Mouse (Mus musculus) kidney, postnatal 0 days (tissue): ENCODE results near the gene Fbxw21. TPM values are rescaled to one million over a fixed set of nuclear protein-coding genes. Genes with fewer than 3 reads are reported as not detected.
"Not testable (repeated sequence)": the region's sequence is repeated elsewhere in the genome, so short reads cannot be mapped to it uniquely, and the experiment has no call there.

Source experiments
- ATAC-seq: fragments of 200-750 bp; cut with Nextera tagmentation; replicated peaks from 2 replicates; pipeline ENCODE4 v1.8.0; 2017; ENCODE audit warnings: low read depth, moderate number of reproducible peaks, moderate TSS enrichment, moderate library complexity; ENCODE audit not compliant: low FRiP score
- DNase-seq: peaks from one replicate; pipeline ENCODE4 v3.0.0-alpha.2; 2016; ENCODE audit warnings: low spot score
- H3K27ac ChIP-seq: fragments of 300-500 bp; sonication (generic); 2 replicates; pipeline ENCODE4 v1.5.1; 2014; ENCODE audit warnings: mild to moderate bottlenecking
- H3K27me3 ChIP-seq: fragments of 300-500 bp; sonication (generic); 2 replicates; pipeline ENCODE4 v1.6.1; 2014; ENCODE audit warnings: low read length, mixed read lengths; ENCODE audit not compliant: insufficient read depth
- H3K36me3 ChIP-seq: fragments of 300-500 bp; sonication (generic); 2 replicates; pipeline ENCODE4 v1.6.1; 2014; ENCODE audit warnings: low read length, mixed read lengths; ENCODE audit not compliant: insufficient read depth
- H3K4me1 ChIP-seq: fragments of 300-500 bp; sonication (generic); replicated peaks from 2 replicates; pipeline ENCODE4 v1.6.1; 2014; ENCODE audit warnings: antibody characterized with exemption, low read length, mixed read lengths; ENCODE audit not compliant: insufficient read depth
- H3K4me2 ChIP-seq: fragments of 300-500 bp; sonication (generic); 2 replicates; pipeline ENCODE4 v1.6.1; 2014; ENCODE audit warnings: mild to moderate bottlenecking, low read length, moderate library complexity, mixed read lengths
- H3K4me3 ChIP-seq: fragments of 300-500 bp; sonication (generic); replicated peaks from 2 replicates; pipeline ENCODE4 v1.5.1; 2014; ENCODE audit warnings: low read depth, low read length
- H3K9ac ChIP-seq: fragments of 300-500 bp; sonication (generic); 2 replicates; pipeline ENCODE4 v1.6.1; 2014; ENCODE audit warnings: low read depth, low read length
- H3K9me3 ChIP-seq: fragments of 300-500 bp; sonication (generic); replicated peaks from 2 replicates; pipeline ENCODE4 v1.6.1; 2016; ENCODE audit warnings: low read length, inconsistent platforms, mixed read lengths
- CTCF ChIP-seq: IDR thresholded peaks from 2 replicates; pipeline ENCODE4 v1.5.1; 2016; ENCODE audit warnings: antibody characterized with exemption, low read depth, mild to moderate bottlenecking, moderate library complexity
- WGBS: fragments of 180-500 bp; shearing (Covaris S2); extraction: QIAGEN DNeasy Blood & Tissue Kit; methylation state at CpG from one replicate; pipeline ENCODE4 v1.1.7; 2014; 5-methylcytosine and 5-hydroxymethylcytosine counted together
- polyA plus RNA-seq: library from polyadenylated mRNA; unstranded; fragments of >200 nt; fragmentation: Nextera tagmentation; extraction: Ambion mirVana; gene quantifications from 2 replicates; pipeline ENCODE4 v1.2.1, GENCODE M21; 2015

The Fbxw21 gene
- polyA plus RNA-seq, 1 experiment from 2014 or later, result not detected

- ATAC-seq (no peak), DNase-seq (no peak)
- Histone ChIP-seq H3K27me3 (no peaks in the 10 kb centered on the region), H3K9ac (no peak overlapping the region), H3K4me2 (no peak overlapping the region), H3K9me3 (no peaks in the 10 kb centered on the region), H3K4me1 (no peaks in the 10 kb centered on the region), H3K27ac (no peak overlapping the region), H3K4me3 (no peak overlapping the region), H3K36me3 (no peaks in the 10 kb centered on the region)
- TF ChIP-seq CTCF, result no peak
These were observed 5.5 kb upstream of the Fbxw21 start for GRCm38 (mm10) chr9:109167316-109167715.

GRCm38 (mm10) chr9:109140414-109140813 is 21.4 kb downstream of the Fbxw21 start:
- H3K4me2 ChIP-seq, DNase-seq, H3K4me1 ChIP-seq, ATAC-seq, H3K27ac ChIP-seq, H3K9ac ChIP-seq, H3K4me3 ChIP-seq, H3K9me3 ChIP-seq, H3K27me3 ChIP-seq, H3K36me3 ChIP-seq: not testable (repeated sequence)
- WGBS, result 63% methylated on average over 4 of the region's 4 CpGs
- TF ChIP-seq CTCF, result peak; percentile 43

DNA sequence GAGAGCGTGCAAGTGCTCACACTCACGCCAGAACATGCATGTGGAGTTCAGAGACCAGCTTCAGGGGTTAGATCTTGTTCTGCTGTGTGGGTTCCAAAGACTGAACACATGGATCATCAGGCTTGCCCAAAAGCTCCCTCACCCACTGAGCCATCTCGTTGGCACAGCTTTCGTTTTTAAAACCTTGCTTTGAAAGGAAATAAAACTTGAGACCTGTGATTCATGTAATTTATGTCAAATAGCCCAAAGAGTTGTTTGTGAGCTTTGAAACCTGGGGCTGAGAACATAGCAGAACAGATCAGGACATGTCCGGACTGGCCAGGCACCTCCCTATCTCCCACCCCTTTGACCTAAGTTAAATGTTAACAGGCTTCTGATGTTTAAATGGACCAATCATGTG is 31.8 kb downstream of the Fbxw21 start:
- TF ChIP-seq CTCF, result no peak
- DNase-seq (no peak), ATAC-seq (no peak)
- Histone ChIP-seq H3K4me3 (no peak overlapping the region), H3K4me1 (no peaks in the 10 kb centered on the region), H3K27me3 (no peaks in the 10 kb centered on the region), H3K9ac (no peak overlapping the region), H3K4me2 (no peak overlapping the region), H3K36me3 (no peaks in the 10 kb centered on the region), H3K9me3 (no peaks in the 10 kb centered on the region), H3K27ac (no peak overlapping the region)
- WGBS, result 55% methylated on average over 5 of the region's 5 CpGs

GRCm38 (mm10) chr9:109128211-109128610 is 33.6 kb downstream of the Fbxw21 start:
- H3K27ac ChIP-seq, result no peak overlapping the region
- whole genome bisulfite sequencing, result 55% methylated on average over 3 of the region's 3 CpGs
- TF ChIP-seq CTCF, result peak; percentile 68
- H3K4me1 ChIP-seq, result no peaks in the 10 kb centered on the region
- no peak overlapping the region for H3K9ac ChIP-seq
- H3K4me3 ChIP-seq, result no peak overlapping the region
- peak; percentile 41 for DNase-seq
- ATAC-seq, result no peak
- H3K27me3 ChIP-seq, result no peaks in the 10 kb centered on the region
- no peaks in the 10 kb centered on the region for H3K9me3 ChIP-seq
- no peaks in the 10 kb centered on the region for H3K36me3 ChIP-seq
- H3K4me2 ChIP-seq, result no peak overlapping the region

GRCm38 (mm10) chr9:109127076-109127475 is 34.8 kb downstream of the Fbxw21 start:
- 80% methylated on average over 4 of the region's 4 CpGs for WGBS
- H3K27me3 ChIP-seq, result no peaks in the 10 kb centered on the region

DNA sequence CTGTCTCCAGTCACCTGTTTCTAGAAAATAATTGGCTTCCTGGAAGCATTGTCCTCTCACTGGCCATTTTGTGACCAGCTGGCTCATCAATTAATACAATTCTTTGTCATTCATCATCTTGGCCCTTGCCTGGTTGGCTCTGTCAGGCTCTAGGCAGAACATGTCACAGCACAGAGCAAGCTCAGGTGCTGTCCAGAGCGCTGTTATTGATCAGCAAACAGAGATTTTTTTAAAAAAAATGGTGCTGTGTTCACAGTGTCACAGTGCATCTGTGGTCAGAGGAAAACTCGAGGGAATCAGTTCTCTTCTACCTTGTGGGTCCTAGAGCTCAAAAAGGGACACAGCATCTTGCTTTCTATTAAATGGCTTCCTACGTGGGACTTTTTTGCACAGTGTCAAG is 36.4 kb downstream of the Fbxw21 start:
- no peaks in the 10 kb centered on the region for H3K4me1 ChIP-seq
- ATAC-seq, result no peak
- DNase-seq, result no peak
- no peak overlapping the region for H3K4me2 ChIP-seq
- H3K9me3 ChIP-seq, result no peaks in the 10 kb centered on the region
- no peak overlapping the region for H3K9ac ChIP-seq
- TF ChIP-seq CTCF, result no peak
- H3K27ac ChIP-seq, result no peak overlapping the region
- no peak overlapping the region for H3K4me3 ChIP-seq
- 72% methylated on average over 3 of the region's 3 CpGs for WGBS
- no peaks in the 10 kb centered on the region for H3K27me3 ChIP-seq
- H3K36me3 ChIP-seq, result no peaks in the 10 kb centered on the region

More at GRCm38 (mm10) chr9:109127076-109127475, 34.8 kb downstream of the Fbxw21 start:
- H3K9ac ChIP-seq, result no peak overlapping the region
- no peak for DNase-seq
- no peak overlapping the region for H3K4me2 ChIP-seq
- H3K4me3 ChIP-seq, result no peak overlapping the region
- no peak for ATAC-seq
- H3K27ac ChIP-seq, result no peak overlapping the region
- TF ChIP-seq CTCF, result no peak
- no peaks in the 10 kb centered on the region for H3K4me1 ChIP-seq
- H3K9me3 ChIP-seq, result no peaks in the 10 kb centered on the region
- H3K36me3 ChIP-seq, result no peaks in the 10 kb centered on the region

DNA sequence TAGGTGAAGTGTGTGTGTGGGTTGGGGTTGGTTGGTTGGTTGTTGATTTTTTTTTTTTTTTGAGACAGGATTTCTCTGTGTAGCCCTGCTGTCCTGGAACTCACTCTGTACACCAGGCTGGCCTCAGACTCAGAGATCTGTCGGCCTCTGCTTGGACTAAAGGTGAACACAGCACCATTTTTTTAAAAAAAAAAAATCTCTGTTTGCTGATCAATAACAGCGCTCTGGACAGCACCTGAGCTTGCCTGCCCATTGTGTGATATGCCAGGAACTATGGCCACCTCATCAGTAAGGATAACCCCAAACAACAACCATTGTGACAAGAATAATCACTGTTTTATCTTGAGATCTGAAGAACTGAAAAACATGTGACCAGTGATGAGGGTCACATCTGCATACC is 36.8 kb downstream of the Fbxw21 start:
- H3K27me3 ChIP-seq, result no peaks in the 10 kb centered on the region
- ATAC-seq (no peak), DNase-seq (no peak)

More for the DNA sequence above, 36.8 kb downstream of the Fbxw21 start:
- no peaks in the 10 kb centered on the region for H3K9me3 ChIP-seq
- no peak overlapping the region for H3K4me2 ChIP-seq
- H3K36me3 ChIP-seq, result no peaks in the 10 kb centered on the region
- H3K4me3 ChIP-seq, result no peak overlapping the region
- H3K9ac ChIP-seq, result no peak overlapping the region
- no peaks in the 10 kb centered on the region for H3K4me1 ChIP-seq
- TF ChIP-seq CTCF, result no peak
- H3K27ac ChIP-seq, result no peak overlapping the region
- 72% methylated on average over 2 of the region's 2 CpGs for WGBS
